Mouse (Mus musculus) cerebral cortex, adult 2 months (tissue): ENCODE data around the gene Olfr187.

ENCODE experiments used
- WGBS: fragments of 180-500 bp; shearing (Covaris S2); methylation state at CpG from one replicate; pipeline ENCODE4 v1.1.7; 2018; 5-methylcytosine and 5-hydroxymethylcytosine counted together

Gene Olfr187

GRCm38 (mm10) chr16:59039710-59040109 lies at the start of gene Olfr187:
TSS of gene Olfr187 (minus strand) at chr16:59039767.
- WGBS = 87% methylated on average over 7 of the region's 7 CpGs

GRCm38 (mm10) chr16:59081113-59081512 lies 41.5 kb upstream of the Olfr187 start:
- 88% methylated on average over 2 of the region's 2 CpGs for WGBS

- 91% methylated on average over 5 of the region's 5 CpGs for WGBS
Measured at GRCm38 (mm10) chr16:59077905-59078304, 38.3 kb upstream of the Olfr187 start, which contains the start of gene Olfr190. TSS of gene Olfr190 (minus strand) at chr16:59078005.

GRCm38 (mm10) chr16:59073520-59073919 lies 34.0 kb upstream of the Olfr187 start:
- 87% methylated on average over 1 of the region's 1 CpGs for WGBS

- WGBS = 59% methylated on average over 3 of the region's 3 CpGs
Measured at GRCm38 (mm10) chr16:59062411-59062810, 22.8 kb upstream of the Olfr187 start.

GRCm38 (mm10) chr16:59049286-59049685 lies 9.7 kb upstream of the Olfr187 start:
- 91% methylated on average over 2 of the region's 2 CpGs for WGBS

- 81% methylated on average over 1 of the region's 1 CpGs for WGBS
Measured at GRCm38 (mm10) chr16:59048860-59049259, 9.3 kb upstream of the Olfr187 start.

GRCm38 (mm10) chr16:59047579-59047978 lies 8.0 kb upstream of the Olfr187 start:
- WGBS = 73% methylated on average over 4 of the region's 4 CpGs

GRCm38 (mm10) chr16:59045835-59046234 lies 6.3 kb upstream of the Olfr187 start:
- 86% methylated on average over 3 of the region's 3 CpGs for WGBS

- WGBS = 94% methylated on average over 4 of the region's 4 CpGs
Measured at GRCm38 (mm10) chr16:59030191-59030590, 9.4 kb downstream of the Olfr187 start, which contains the start of gene Olfr186. TSS of gene Olfr186 (minus strand) at chr16:59030291.

GRCm38 (mm10) chr16:59013357-59014018 lies 26.1 kb downstream of the Olfr187 start:
- WGBS = 45% methylated on average over 2 of the region's 2 CpGs

GRCm38 (mm10) chr16:58995057-58995456 lies 44.5 kb downstream of the Olfr187 start, which contains the start of gene Olfr183:
TSS of gene Olfr183 (plus strand) at chr16:58995357.
- 75% methylated on average over 2 of the region's 2 CpGs for WGBS
